9 mouse cellular contexts compared by ENCODE assay signal in genomic region chr2:118113808-118114524, GRCm38 (mm10). TPM values are rescaled to one million over a fixed set of nuclear protein-coding genes. Genes with fewer than 3 reads are reported as not detected.
DNase-seq lines count a peak whose midpoint lies in the region; ATAC-seq and TF ChIP-seq lines count a peak whose summit lies in the region.
"Had no signal": no experiment of that assay in that cellular context is flagged by ENCODE, and none has a peak within 500 bp of the region (broad histone marks: within the 10 kb centered on the region; RNA-seq: fewer than 3 reads in every experiment).

No protein-coding gene starts in this region.

- WGBS in limb, embryonic 11.5 days: 49% methylated on average over 8 of the region's 8 CpGs
- WGBS in small intestine, adult 2 months: 61% methylated on average over 8 of the region's 8 CpGs

- ATAC-seq in limb, embryonic 11.5 days (ENCODE audit: insufficient number of reproducible peaks, low FRiP score, low TSS enrichment, low read depth): no peak

- intact Hi-C loops in heart, postnatal 10 days (cut with DNase I): loop anchor here (5.0 to 10.0 kb wide), 3 partner anchors 72 to 657 kb away; no protein-coding TSS in a partner anchor

- H3K27ac ChIP-seq in limb, embryonic 11.5 days (replicated peaks; ENCODE audit: low read depth, low read length): no peak overlapping the region
- H3K27ac ChIP-seq in small intestine, adult 2 months (ENCODE audit: insufficient read depth, low read depth, low read length): no peak overlapping the region

- peaks cover 7% of the 10 kb centered on the region; the same call in 1 of the 2 replicates for H3K4me1 ChIP-seq in limb, embryonic 11.5 days (ENCODE audit: control insufficient read depth, insufficient read depth, low read length)
- peaks cover 11% of the 10 kb centered on the region; the same call in 1 of the 2 replicates for H3K4me1 ChIP-seq in small intestine, adult 2 months (ENCODE audit: control insufficient read depth, insufficient read depth, insufficient read length, low read length)

- no peak overlapping the region for H3K4me3 ChIP-seq in limb, embryonic 11.5 days (ENCODE audit: low read depth, low read length)
- H3K4me3 ChIP-seq in small intestine, adult 2 months (ENCODE audit: low read depth, low read length): peak overlapping the region; percentile 4; the same call in 1 of the 2 replicates
- H3K4me3 ChIP-seq: erythroblast, embryonic 14.5 days had no signal

- TF ChIP-seq CTCF in small intestine, adult 2 months (IDR thresholded peaks at IDR 0.05; ENCODE audit: extremely low read depth, insufficient read length, insufficient replicate concordance, low read depth, low read length): 0 out of 2 replicates have a peak, but pooled peaks have one; percentile 6

- peak overlapping the region; percentile 63 for H3K4me2 ChIP-seq in limb, embryonic 11.5 days (ENCODE audit: low read depth, severe bottlenecking)

- no peaks in the 10 kb centered on the region for H3K9me3 ChIP-seq in limb, embryonic 11.5 days (ENCODE audit: control insufficient read depth, low read length)

- 0 out of 2 replicates have a peak, but pooled peaks cover 4% of the 10 kb centered on the region for H3K27me3 ChIP-seq in limb, embryonic 11.5 days (ENCODE audit: control insufficient read depth, insufficient read depth, low read length)
- H3K27me3 ChIP-seq in small intestine, adult 2 months (ENCODE audit: control insufficient read depth, insufficient read depth, low read length): no peaks in the 10 kb centered on the region

- no peak for TF ChIP-seq POLR2A in small intestine, adult 2 months (IDR thresholded peaks at IDR 0.05; ENCODE audit: low read depth, low read length)

- H3K36me3 ChIP-seq in limb, embryonic 11.5 days (ENCODE audit: control insufficient read depth, insufficient read depth, low read length): no peaks in the 10 kb centered on the region; the same call in 1 of the 2 replicates
- peaks cover 11% of the 10 kb centered on the region for H3K36me3 ChIP-seq in small intestine, adult 2 months (ENCODE audit: control insufficient read depth, insufficient read depth, low read length)

- no peak overlapping the region for H3K9ac ChIP-seq in limb, embryonic 11.5 days (ENCODE audit: low read length)

- DNase-seq in heart, adult 11 months: peak; percentile 89
- DNase-seq in heart, adult 8-10 months (ENCODE audit: low spot score): no peak
- DNase-seq in adipocyte (ENCODE audit: low spot score): peak; percentile 50
- DNase-seq in heart, postnatal 10 days: peak; percentile 41 to 59
- DNase-seq in limb, embryonic 11.5 days (ENCODE audit: low spot score): no peak
- DNase-seq in urinary bladder, adult 2 months (ENCODE audit: low spot score): no peak
- DNase-seq in right cerebral cortex, adult 2 months (ENCODE audit: low spot score in 2 of 2): no peak

RNA-seq across cellular contexts. Expression of gene Thbs1, which starts 2.3 kb away (rescaled TPM):
- total RNA-seq in heart, adult 8-10 months (2022): 10 to 100 TPM in 2 of 4 experiments, 1 to 10 TPM in 2; 8.2 to 44.4 (median 9.2) TPM
- total RNA-seq in heart, postnatal 10 days (2021): 10 to 100 TPM; 35.1 to 37.0 TPM
- 33.8 and 35.7 TPM in 2 replicates for polyA plus RNA-seq in limb, embryonic 11.5 days (2014; fragmentation: Nextera tagmentation; extraction: Ambion mirVana)
- polyA plus RNA-seq in small intestine, adult 2 months (2012; rRNA removed): 9.4 and 9.8 TPM in 2 replicates
- 28.7 and 34.3 TPM in 2 replicates for polyA plus RNA-seq in urinary bladder, adult 2 months (2012; rRNA removed)

Comparison
In these comparisons a context has a peak if more than half of its experiments do, and no peak if none do; other contexts are left out.
1. DNase-seq: peak in heart, adult 11 months (single experiment), adipocyte (single experiment) and heart, postnatal 10 days (2 of 2); none in heart, adult 8-10 months (single experiment), limb, embryonic 11.5 days (single experiment), urinary bladder, adult 2 months (single experiment) and right cerebral cortex, adult 2 months (0 of 2).